Mouse (Mus musculus) fat pad, adult 2 months (tissue): ENCODE data around the gene Supt4a.

Experiments
- DNase-seq: peaks from one replicate; pipeline ENCODE4 v3.0.0-alpha.2; 2011; ENCODE audit warnings: low read depth, low spot score; ENCODE audit errors: extremely low read depth

The Supt4a gene

DNA sequence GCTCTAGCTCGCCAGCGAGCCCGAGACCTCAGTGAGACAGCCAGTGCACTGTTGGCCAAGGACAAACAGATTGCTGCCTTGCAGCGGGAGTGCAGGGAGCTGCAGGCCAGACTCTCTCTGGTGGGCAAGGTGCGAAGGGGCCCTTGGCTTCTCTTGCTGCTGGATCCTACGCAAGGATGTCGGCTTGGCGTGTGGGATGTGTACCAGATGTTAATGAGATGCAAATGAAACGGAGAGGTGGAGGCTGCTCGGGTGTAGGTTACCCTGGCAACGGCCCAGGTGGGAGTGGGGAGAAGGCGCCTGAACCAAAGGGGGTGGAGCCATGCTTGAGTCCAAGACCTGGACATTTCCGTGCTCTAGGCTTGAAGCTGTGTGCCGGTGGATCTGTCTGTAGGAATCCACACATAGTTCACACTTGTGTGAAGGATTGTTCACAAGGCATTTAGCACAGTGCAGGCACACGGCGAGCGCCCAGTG, 26.2 kb downstream of the Supt4a start:
- no peak for DNase-seq

DNA sequence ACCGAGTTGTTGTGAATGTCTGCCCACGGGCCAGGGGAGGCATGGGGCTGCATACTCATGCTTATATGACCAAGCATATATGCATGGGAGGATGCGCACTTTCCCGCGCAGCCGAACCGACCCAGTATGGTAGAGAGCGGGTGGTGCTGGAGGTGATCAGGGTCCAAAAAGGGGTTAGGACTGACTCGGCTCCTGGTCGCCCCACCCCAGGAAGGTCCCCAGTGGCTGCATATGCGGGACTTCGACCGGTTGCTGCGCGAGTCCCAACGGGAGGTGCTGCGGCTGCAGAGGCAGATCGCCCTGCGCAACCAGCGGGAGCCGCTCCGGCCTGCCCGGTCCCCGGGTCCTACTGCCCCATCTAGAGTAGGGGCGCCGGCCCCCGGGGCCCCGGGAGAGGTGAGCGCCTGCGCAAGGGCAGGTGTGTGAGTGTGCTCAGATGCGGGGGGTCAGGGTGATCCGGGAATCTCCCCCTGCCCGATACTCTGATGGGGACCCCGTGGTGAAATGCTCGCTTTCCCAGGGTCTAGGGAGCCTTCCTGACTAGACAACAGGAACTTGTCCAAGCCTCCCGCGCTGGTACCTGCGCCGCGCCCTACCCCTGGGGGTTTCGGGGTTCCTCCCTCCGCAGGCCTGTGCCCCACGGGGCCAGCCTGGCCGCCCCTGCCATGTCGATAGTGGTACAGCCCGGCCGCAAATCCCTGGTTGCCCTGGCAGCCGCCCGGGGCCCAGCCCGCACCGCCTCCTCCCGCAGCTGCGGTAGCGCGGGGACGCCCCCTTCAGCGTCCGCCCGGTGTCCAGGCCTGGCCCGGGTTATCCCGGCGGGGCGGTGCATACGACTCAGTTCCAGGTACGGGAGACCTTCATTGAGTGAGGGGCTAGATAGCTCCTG, 26.9 kb downstream of the Supt4a start:
- no peak for DNase-seq

DNA sequence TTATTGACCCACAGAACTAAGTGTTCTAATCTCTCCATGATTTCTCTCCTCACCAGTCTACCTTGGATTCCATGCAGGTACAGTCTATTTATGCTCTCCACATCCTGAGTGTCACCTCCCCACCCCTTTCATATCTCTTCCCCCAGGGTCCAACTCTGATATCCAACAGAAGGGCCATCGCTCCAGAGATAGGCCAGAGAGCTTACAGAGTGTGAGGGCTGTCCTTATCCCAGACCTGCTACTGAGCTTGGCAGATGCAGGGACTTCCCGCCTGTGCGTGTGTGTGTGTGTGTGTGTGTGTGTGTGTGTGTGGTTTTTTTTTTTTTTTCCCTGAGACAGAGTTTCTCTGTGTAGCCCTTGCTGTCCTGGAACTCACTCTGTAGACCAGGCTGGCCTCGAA, 31.4 kb downstream of the Supt4a start:
- DNase-seq, result no peak

- no peak for DNase-seq
These were observed 33.6 kb downstream of the Supt4a start for GRCm38 (mm10) chr11:87770989-87771388.

DNA sequence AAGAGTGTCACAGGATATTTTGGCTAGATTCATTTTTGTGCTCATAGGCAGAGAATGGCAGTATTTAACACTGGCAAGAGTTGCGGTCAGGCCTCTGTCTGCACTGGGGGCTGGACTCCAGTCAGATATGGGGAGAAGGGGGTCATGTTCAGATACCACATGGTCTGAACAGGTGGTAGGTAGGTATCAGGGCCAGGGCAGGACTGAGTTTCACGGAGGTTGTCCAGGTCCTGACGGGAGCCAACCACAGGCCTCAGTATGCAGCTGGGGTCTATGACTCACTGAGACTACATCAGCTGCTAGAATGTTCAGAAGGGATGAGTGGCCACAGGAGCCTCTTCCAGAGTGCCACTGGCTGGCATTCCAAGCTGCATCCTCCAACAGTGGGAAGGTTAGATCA, 35.0 kb downstream of the Supt4a start:
- DNase-seq, result no peak

DNA sequence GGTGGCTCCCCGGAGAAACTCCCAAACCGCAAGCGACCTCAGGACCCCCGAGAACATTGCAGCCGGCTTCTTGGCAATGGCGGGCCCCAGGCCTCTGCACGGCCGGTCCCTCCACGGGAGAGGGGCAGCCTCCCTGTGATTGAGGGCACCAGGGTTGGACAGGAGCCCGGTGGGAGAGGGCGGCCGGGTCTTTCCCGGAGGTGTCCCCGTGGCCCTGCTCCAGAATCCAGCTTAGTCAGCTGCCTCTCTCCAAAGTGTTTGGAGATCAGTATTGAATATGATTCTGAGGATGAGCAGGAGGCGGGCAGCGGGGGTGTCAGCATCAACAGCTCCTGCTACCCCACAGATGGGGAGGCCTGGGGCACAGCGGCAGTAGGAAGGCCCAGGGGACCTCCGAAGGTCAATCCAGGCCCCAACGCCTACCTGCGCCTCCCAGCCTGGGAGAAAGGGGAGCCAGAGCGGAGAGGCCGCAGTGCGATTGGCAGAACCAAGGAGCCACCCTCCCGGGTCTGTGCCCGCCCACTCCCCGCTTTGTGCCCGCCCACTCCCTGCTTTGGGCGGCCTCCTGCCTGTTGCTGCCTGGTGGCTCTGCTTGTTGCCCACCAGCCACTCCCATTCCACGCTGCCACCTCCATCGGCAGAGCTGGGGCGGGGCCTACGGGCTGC, 40.9 kb downstream of the Supt4a start:
- no peak for DNase-seq

GRCm38 (mm10) chr11:87778915-87779314, 41.6 kb downstream of the Supt4a start:
- DNase-seq, result no peak

- DNase-seq, result no peak
These were observed 42.0 kb downstream of the Supt4a start for GRCm38 (mm10) chr11:87779392-87779791.

DNA sequence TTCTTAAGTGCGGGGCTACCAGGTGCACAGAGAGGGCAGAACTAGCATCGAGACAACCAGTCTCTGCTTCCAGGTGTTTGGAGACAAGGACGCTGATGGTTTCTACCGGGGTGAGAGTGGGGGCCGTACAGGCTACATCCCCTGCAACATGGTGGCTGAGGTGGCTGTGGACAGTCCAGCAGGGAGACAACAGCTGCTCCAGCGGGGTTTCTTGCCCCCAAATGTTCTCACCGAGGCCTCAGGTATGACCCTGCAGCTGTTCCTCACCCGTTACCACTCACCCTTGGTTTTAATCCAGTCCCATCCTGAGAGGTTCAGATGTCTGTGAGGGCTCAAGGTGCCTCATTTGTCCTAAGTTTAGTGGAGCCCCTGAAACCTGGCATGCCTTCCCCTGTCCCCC, 42.8 kb downstream of the Supt4a start:
- DNase-seq, result no peak

- no peak for DNase-seq
These were observed 52.7 kb downstream of the Supt4a start for GRCm38 (mm10) chr11:87790088-87790487.
